Mouse (Mus musculus) urinary bladder, adult 2 months (tissue): ENCODE results near the gene Slc16a14. TPM values are rescaled to one million over a fixed set of nuclear protein-coding genes. Genes with fewer than 3 reads are reported as not detected.

ENCODE experiments used
- DNase-seq: peaks from one replicate; pipeline ENCODE4 v3.0.0; 2022; ENCODE audit warnings: low spot score
- polyA plus RNA-seq: library from polyadenylated mRNA; depleted of rRNA; stranded (reverse); fragments of >200 nt; gene quantifications from 2 replicates; pipeline ENCODE4 v1.2.3, GENCODE M21; 2012; rRNA removed

Gene Slc16a14
- polyA plus RNA-seq, 1 experiment, result 4.4 TPM

- no peak for DNase-seq
Observed at GRCm38 (mm10) chr1:84866706-84867230, 68.2 kb downstream of the Slc16a14 start.

- DNase-seq, result no peak
Observed at GRCm38 (mm10) chr1:84866231-84866630, 68.7 kb downstream of the Slc16a14 start.

GRCm38 (mm10) chr1:84864645-84865044 is 70.3 kb downstream of the Slc16a14 start:
- DNase-seq, result no peak

GRCm38 (mm10) chr1:84861255-84861630 is 73.7 kb downstream of the Slc16a14 start:
- DNase-seq, result no peak

- no peak for DNase-seq
Observed at GRCm38 (mm10) chr1:84860360-84861254, 74.3 kb downstream of the Slc16a14 start.

- no peak for DNase-seq
Observed at GRCm38 (mm10) chr1:84859597-84859996, 75.3 kb downstream of the Slc16a14 start.

Other genes starting within 250 kb of the Slc16a14 start
- gene Dner, start 238.9 kb downstream of the Slc16a14 start, polyA plus RNA-seq, result 18.8 and 24.2 TPM in 2 replicates
- 11.6 and 17.0 TPM in 2 replicates for gene Fbxo36, start 95.3 kb downstream of the Slc16a14 start, polyA plus RNA-seq
- gene Trip12, start 94.6 kb downstream of the Slc16a14 start, polyA plus RNA-seq, result 84.8 and 90.2 TPM in 2 replicates
- not detected in 2 replicates for gene Gm10553, start 165.0 kb upstream of the Slc16a14 start, polyA plus RNA-seq
- gene A530032D15Rik, start 174.7 kb upstream of the Slc16a14 start, polyA plus RNA-seq, result 0.27 and 0.56 TPM in 2 replicates